Mouse (Mus musculus) hindbrain, postnatal 0 days (tissue): ENCODE measurements around the gene Eno3. TPM values are rescaled to one million over a fixed set of nuclear protein-coding genes. Genes with fewer than 3 reads are reported as not detected.

ENCODE experiments used
- ATAC-seq: fragments of 200-750 bp; cut with Nextera tagmentation; 2 replicates; pipeline ENCODE4 v1.8.0; 2017; ENCODE audit warnings: mild to moderate bottlenecking, moderate TSS enrichment, moderate library complexity
- DNase-seq: peaks from one replicate; pipeline ENCODE4 v3.0.0-alpha.2; 2015; ENCODE audit warnings: low spot score
- H3K27ac ChIP-seq: fragments of 300-500 bp; sonication (generic); 2 replicates; pipeline ENCODE4 v1.5.1; 2014; ENCODE audit warnings: mild to moderate bottlenecking
- H3K27me3 ChIP-seq: fragments of 300-500 bp; sonication (generic); 2 replicates; pipeline ENCODE4 v1.6.1; 2014; ENCODE audit warnings: low read length, mixed read lengths; ENCODE audit not compliant: insufficient read depth
- H3K36me3 ChIP-seq: fragments of 300-500 bp; sonication (generic); 2 replicates; pipeline ENCODE4 v1.6.1; 2014; ENCODE audit warnings: low read length, mixed read lengths; ENCODE audit not compliant: insufficient read depth
- H3K4me1 ChIP-seq: fragments of 300-500 bp; sonication (generic); 2 replicates; pipeline ENCODE4 v1.6.1; 2014; ENCODE audit warnings: antibody characterized with exemption, low read length, mixed read lengths; ENCODE audit not compliant: insufficient read depth
- H3K4me2 ChIP-seq: fragments of 300-500 bp; sonication (generic); 2 replicates; pipeline ENCODE4 v1.6.1; 2014; ENCODE audit warnings: low read depth, mild to moderate bottlenecking, low read length, moderate library complexity, mixed read lengths
- H3K4me3 ChIP-seq: fragments of 300-500 bp; sonication (generic); 2 replicates; pipeline ENCODE4 v1.5.1; 2014; ENCODE audit warnings: low read length
- H3K9ac ChIP-seq: fragments of 300-500 bp; sonication (generic); replicated peaks from 2 replicates; pipeline ENCODE4 v1.6.1; 2014; ENCODE audit warnings: mild to moderate bottlenecking, low read length, moderate library complexity, mixed read lengths
- H3K9me3 ChIP-seq: fragments of 300-500 bp; sonication (generic); 2 replicates; pipeline ENCODE4 v1.6.1; 2016; ENCODE audit warnings: low read length, mixed read lengths
- CTCF ChIP-seq: IDR thresholded peaks from 2 replicates; pipeline ENCODE4 v1.5.1; 2016; ENCODE audit warnings: antibody characterized with exemption, control low read depth, low read depth
- WGBS: fragments of 180-500 bp; shearing (Covaris S2); extraction: QIAGEN DNeasy Blood & Tissue Kit; methylation state at CpG from one replicate; pipeline ENCODE4 v1.1.7; 2014; 5-methylcytosine and 5-hydroxymethylcytosine counted together
- polyA plus RNA-seq: library from polyadenylated mRNA; unstranded; fragments of >200 nt; fragmentation: Nextera tagmentation; extraction: Ambion mirVana; gene quantifications from 2 replicates; pipeline ENCODE4 v1.2.1, GENCODE M21; 2015
- total RNA-seq: library from RNA; depleted of rRNA; stranded (reverse); fragments of >200 nt; gene quantifications from 2 replicates; pipeline ENCODE4 v1.2.3, GENCODE M21; 2014

The Eno3 gene
- total and polyA plus RNA-seq, 2 experiments from 2014 or later, result 5.9 to 12.4 TPM

- Histone ChIP-seq H3K27me3 (no peaks in the 10 kb centered on the region), H3K27ac (no peak overlapping the region), H3K9me3 (no peaks in the 10 kb centered on the region), H3K9ac (no peak overlapping the region), H3K36me3 (no peaks in the 10 kb centered on the region), H3K4me1 (no peaks in the 10 kb centered on the region), H3K4me2 (no peak overlapping the region), H3K4me3 (no peak overlapping the region)
- ATAC-seq (no peak), DNase-seq (no peak)
- TF ChIP-seq CTCF, result no peak
- 66% methylated on average over 7 of the region's 7 CpGs for WGBS
Observed at GRCm38 (mm10) chr11:70630129-70630528, 26.9 kb upstream of the Eno3 start.

DNA sequence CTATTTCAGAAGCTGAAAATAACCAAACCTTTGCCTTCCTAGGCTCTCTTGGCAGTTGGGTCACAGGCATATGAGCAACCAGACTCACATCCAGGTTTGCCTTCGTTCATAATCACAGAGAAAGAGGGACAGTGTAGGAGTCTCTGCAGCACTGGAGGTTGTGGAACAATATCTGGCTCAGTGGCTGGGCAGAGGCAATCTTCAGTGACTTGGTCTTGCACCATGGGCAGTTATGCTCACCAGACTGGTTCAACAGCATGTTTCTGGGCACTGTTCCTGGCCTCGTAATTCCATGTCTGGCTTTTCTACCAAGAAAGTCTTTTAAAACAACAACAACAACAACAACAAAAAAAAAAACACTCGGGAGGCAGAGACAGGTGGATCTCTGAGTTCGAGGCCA, 21.4 kb upstream of the Eno3 start:
- H3K27ac ChIP-seq, result no peak overlapping the region
- no peaks in the 10 kb centered on the region for H3K9me3 ChIP-seq
- no peak overlapping the region for H3K4me3 ChIP-seq
- no peak for DNase-seq
- no peak for ATAC-seq
- H3K4me1 ChIP-seq, result no peaks in the 10 kb centered on the region
- no peak overlapping the region for H3K4me2 ChIP-seq
- H3K27me3 ChIP-seq, result no peaks in the 10 kb centered on the region
- H3K36me3 ChIP-seq, result no peaks in the 10 kb centered on the region
- 81% methylated on average over 4 of the region's 4 CpGs for WGBS
- TF ChIP-seq CTCF, result no peak
- H3K9ac ChIP-seq, result no peak overlapping the region

DNA sequence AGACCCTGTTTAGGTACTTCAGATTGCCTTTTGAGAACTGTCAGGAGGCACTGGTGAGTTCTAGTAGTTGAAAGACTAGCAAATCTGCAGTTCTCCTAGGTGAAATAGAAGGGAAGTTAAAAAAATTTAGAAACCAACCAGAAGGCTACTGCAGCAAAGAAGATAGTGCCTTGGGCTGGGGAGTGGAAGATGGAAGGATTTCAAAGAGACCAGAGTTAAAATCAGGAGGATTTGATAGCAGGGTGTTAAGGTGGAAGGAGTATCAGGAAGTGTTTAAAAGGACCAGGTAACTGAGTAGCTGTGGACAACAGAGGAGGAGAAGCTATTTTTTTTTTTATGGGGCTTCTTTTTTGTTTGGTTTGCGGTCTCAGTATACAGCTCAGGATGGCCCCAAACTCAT, 19.2 kb upstream of the Eno3 start:
- Histone ChIP-seq H3K27ac (no peak overlapping the region), H3K4me2 (no peak overlapping the region), H3K27me3 (no peaks in the 10 kb centered on the region), H3K36me3 (no peaks in the 10 kb centered on the region), H3K9ac (no peak overlapping the region), H3K4me1 (no peaks in the 10 kb centered on the region), H3K4me3 (no peak overlapping the region), H3K9me3 (no peaks in the 10 kb centered on the region)
- DNase-seq (no peak), ATAC-seq (no peak)
- WGBS, result 92% methylated on average over 1 of the region's 1 CpGs
- TF ChIP-seq CTCF, result no peak

GRCm38 (mm10) chr11:70638293-70638692, 18.7 kb upstream of the Eno3 start:
- DNase-seq (no peak), ATAC-seq (no peak)
- H3K27ac ChIP-seq, result no peak overlapping the region
- 90% methylated on average over 1 of the region's 1 CpGs for WGBS
- no peak for TF ChIP-seq CTCF
- no peaks in the 10 kb centered on the region for H3K9me3 ChIP-seq
- H3K27me3 ChIP-seq, result no peaks in the 10 kb centered on the region
- H3K9ac ChIP-seq, result no peak overlapping the region
- no peaks in the 10 kb centered on the region for H3K4me1 ChIP-seq
- H3K36me3 ChIP-seq, result no peaks in the 10 kb centered on the region
- H3K4me2 ChIP-seq, result no peak overlapping the region
- H3K4me3 ChIP-seq, result no peak overlapping the region

- no peak within 1 kb of the TSS for H3K4me3 ChIP-seq
- H3K4me2 ChIP-seq, result no peak within 1 kb of the TSS
- no peak for DNase-seq
- H3K36me3 ChIP-seq, result no peaks in the 10 kb centered on the region
- no peak for ATAC-seq
- 54% methylated on average over 5 of the region's 5 CpGs for WGBS
- H3K9me3 ChIP-seq, result no peaks in the 10 kb centered on the region
- H3K9ac ChIP-seq, result no peak within 1 kb of the TSS
- no peaks in the 10 kb centered on the region for H3K27me3 ChIP-seq
- no peak for TF ChIP-seq CTCF
- no peaks in the 10 kb centered on the region for H3K4me1 ChIP-seq
- H3K27ac ChIP-seq, result no peak within 1 kb of the TSS
Observed at GRCm38 (mm10) chr11:70638714-70639278, 18.2 kb upstream of the Eno3 start, which contains the start of gene Gp1ba. TSS of gene Gp1ba (plus strand) at chr11:70639122.

DNA sequence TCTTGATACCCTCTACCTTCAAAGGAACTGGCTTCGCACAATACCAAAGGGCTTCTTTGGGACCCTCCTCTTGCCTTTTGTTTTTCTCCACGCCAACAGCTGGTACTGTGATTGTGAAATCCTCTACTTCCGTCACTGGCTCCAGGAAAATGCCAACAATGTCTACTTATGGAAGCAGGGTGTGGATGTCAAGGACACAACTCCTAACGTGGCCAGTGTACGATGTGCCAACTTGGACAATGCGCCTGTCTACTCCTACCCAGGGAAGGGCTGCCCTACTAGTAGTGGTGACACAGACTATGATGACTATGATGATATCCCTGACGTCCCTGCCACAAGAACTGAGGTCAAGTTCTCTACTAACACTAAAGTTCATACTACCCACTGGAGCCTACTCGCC, 17.0 kb upstream of the Eno3 start:
- no peak for TF ChIP-seq CTCF
- no peaks in the 10 kb centered on the region for H3K27me3 ChIP-seq
- no peak overlapping the region for H3K27ac ChIP-seq
- H3K36me3 ChIP-seq, result peaks cover 7% of the 10 kb centered on the region
- DNase-seq (no peak), ATAC-seq (no peak)
- H3K4me1 ChIP-seq, result no peaks in the 10 kb centered on the region
- no peaks in the 10 kb centered on the region for H3K9me3 ChIP-seq
- H3K4me2 ChIP-seq, result no peak overlapping the region
- 79% methylated on average over 8 of the region's 8 CpGs for WGBS
- H3K4me3 ChIP-seq, result no peak overlapping the region
- H3K9ac ChIP-seq, result no peak overlapping the region

GRCm38 (mm10) chr11:70641241-70641640, 15.8 kb upstream of the Eno3 start:
- no peak overlapping the region for H3K9ac ChIP-seq
- H3K4me1 ChIP-seq, result peaks cover 7% of the 10 kb centered on the region
- no peaks in the 10 kb centered on the region for H3K27me3 ChIP-seq
- ATAC-seq (no peak), DNase-seq (no peak)
- H3K27ac ChIP-seq, result no peak overlapping the region
- H3K36me3 ChIP-seq, result peaks cover 10% of the 10 kb centered on the region
- WGBS, result 78% methylated on average over 7 of the region's 7 CpGs
- no peaks in the 10 kb centered on the region for H3K9me3 ChIP-seq
- no peak overlapping the region for H3K4me2 ChIP-seq
- TF ChIP-seq CTCF, result no peak
- no peak overlapping the region for H3K4me3 ChIP-seq
